Mouse (Mus musculus): ENCODE measurements around the gene Ctu2.

Gene Ctu2

DNA sequence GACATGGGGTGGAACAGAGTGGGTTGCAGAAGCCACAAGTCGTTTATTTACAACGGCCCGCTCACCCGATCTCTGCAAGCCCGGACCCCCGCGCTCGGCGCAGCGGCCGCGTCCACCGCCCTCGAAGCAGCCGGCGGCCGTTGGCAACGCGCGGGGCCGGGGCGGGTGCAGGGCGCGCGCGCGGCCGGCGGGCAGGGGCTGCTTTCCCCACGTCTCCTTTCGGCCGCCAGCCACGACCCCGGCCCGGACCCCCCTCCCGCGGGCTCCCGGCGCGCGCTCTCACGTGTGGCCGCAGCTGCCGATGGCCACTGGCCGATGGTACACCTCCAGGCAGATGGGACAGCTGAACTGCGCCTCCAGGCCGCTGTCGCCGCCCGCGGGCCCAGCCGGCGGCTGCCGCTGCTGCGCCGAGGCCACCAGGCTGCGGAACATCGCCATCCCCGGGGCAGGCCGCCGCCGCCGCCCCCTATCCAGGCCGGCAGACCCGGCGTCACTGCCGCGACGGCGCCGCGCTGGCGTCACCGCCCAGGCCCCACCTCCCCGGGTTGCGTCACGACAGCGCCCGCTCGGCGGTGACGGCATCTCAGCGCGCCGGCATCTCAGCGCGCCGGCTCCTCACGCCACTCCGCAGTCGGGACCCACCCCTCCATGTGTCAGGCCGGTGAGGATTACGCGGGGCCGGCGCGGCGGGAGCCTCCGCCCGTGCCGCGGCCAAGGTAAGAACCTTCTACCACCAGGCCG, at the start of gene Ctu2, which contains the start of gene Rnf166:
Gene Ctu2, plus strand, starts transcription at position 564 of the 741 bp plus-strand sequence.
Gene Rnf166, minus strand, starts transcription at position 485 of the 741 bp plus-strand sequence.
- peak; percentile 90 for DNase-seq (ENCODE audit: low spot score)

DNA sequence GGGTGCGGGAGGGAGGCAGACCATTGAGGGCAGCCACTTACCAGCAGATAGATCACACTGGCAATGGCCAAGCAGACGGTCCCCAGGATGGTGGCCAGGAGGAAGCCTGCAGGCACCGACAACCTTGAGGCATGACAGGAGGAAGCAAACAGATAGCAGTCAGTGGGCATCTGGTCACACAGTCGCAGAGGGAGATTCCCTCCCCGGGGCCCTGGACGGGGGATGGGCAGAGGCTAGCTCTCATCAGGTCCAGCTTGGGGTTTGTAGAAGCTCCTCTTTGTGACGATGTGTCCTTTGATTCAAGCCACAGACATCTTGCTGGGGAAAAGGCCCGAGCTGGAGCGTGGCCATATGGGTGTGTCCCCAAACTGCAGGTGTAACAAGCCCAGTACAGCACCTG, 49.8 kb upstream of the Ctu2 start:
- no peak for DNase-seq (ENCODE audit: low spot score)

DNA sequence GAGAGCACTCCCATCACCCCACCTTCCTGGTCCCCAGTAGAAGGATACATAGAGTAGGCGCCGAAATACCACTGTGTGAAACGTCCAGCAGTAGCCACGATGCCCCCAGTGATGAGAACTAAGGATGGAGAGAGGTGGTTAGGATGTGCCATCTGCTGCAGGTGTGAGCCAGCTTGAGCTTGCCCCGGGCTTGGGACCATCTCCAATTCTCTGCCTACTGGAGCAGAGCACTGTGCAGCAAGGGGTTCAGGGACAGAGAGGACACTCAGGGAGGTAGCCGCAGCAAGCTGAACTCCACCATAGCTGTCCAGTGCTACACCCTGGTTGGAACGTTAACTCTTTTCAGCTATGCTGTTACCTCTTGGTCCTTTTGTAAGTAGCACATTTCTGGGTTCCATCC, 48.3 kb upstream of the Ctu2 start:
- DNase-seq (ENCODE audit: low spot score), result no peak

DNA sequence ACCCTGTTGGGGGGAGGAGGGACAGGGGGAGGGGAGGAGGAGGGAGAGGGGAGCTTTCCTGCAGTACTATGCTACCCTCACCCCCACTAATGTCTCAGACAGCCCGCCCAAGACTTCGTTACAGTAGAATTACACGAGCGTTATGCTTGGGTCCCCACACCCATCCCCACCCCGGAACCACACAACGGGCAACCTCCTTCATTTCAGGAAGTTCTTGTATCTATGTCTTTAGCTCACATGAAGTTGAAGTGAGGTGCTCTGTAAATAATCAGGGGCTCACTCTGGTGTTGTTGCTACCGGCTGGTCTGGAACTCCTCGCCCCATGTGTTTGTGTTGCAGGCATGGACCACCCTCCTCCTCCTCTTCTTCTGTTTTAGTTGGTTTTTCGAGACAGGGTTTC, 47.8 kb upstream of the Ctu2 start:
- DNase-seq (ENCODE audit: low spot score), result peak; percentile 26

DNA sequence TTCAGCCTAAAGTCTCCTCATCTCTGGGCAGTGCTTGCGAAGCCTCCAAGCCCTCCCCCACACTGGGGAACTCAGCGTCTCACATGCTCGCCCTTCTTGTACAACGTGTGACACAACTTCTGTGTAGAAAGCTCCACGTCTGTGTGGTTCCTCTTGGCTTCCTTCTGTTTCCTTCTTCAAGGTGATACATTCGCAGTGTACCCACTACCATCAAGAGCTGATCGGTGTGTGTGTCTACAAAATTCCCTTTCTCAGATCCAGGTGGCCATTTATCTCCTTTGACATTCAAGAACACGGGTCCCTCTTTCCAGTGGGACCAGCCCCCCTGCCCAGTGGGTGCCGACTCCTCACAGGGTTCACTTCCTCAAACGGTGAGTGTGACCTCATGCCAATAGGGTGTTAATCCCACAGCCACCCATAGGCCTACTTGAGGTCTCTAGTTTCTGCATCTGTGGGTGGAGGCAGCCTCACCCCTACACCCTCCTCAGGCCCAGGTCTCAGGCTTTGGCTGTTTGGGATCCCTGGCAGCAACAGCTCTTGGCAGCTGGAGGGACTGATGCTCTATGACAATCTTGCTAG, 45.8 kb upstream of the Ctu2 start:
- DNase-seq (ENCODE audit: low spot score), result peak; percentile 70

DNA sequence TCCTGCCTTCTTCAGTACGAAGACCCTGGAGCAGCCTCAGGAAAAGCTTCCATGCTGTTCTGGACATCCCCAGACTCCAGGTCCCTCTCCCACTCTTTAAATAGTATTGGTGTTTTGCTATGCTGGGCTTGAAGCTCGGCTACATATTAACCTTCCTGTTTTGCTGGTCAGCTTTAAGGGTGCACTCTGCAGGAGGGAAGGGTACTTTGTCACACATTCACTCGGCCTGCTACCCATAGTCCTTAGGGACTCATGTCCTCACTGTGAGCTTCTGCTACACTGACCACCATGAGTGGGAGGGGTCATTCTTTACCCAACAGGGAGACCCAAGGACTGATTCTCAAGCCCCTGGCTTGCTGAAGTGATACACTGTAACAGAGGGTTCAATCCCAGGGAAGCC, 45.3 kb upstream of the Ctu2 start:
- DNase-seq (ENCODE audit: low spot score), result no peak

DNA sequence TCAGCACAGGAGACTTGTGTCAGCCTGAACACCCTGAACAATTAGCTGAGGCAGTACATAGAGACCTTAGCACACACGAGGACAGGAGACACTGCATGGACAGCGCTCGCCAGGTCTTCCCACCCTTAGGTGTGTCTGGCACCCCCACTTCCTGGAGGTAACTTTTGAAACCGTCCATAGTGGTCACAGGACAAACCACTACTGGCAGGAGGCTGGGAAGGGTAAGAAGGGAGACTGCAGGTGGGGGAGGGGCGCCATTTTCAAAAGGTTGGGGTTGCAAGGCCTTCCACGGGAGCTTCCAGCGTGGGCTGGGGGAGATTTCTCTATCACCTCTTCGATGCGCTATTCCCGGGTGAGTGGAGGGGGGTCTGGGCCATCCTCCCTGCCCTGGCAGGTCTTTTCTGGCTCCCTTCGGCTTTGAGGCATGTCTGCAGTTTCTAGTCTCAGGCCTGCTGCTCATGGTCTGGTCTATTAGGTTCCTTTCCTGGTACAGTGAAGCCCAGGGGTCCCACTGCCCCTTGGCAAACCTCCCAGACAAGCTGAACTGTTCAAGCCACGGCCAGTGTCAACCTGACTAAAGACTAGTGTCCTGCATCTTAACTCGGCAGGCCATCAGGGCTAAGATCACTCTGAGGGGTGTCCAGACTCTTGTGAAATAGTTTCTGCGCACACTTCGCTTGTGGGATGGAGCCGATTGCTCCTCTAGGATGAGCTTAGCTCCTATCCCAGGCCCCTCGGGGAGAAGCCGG, 44.1 kb upstream of the Ctu2 start:
- DNase-seq (ENCODE audit: low spot score), result no peak

DNA sequence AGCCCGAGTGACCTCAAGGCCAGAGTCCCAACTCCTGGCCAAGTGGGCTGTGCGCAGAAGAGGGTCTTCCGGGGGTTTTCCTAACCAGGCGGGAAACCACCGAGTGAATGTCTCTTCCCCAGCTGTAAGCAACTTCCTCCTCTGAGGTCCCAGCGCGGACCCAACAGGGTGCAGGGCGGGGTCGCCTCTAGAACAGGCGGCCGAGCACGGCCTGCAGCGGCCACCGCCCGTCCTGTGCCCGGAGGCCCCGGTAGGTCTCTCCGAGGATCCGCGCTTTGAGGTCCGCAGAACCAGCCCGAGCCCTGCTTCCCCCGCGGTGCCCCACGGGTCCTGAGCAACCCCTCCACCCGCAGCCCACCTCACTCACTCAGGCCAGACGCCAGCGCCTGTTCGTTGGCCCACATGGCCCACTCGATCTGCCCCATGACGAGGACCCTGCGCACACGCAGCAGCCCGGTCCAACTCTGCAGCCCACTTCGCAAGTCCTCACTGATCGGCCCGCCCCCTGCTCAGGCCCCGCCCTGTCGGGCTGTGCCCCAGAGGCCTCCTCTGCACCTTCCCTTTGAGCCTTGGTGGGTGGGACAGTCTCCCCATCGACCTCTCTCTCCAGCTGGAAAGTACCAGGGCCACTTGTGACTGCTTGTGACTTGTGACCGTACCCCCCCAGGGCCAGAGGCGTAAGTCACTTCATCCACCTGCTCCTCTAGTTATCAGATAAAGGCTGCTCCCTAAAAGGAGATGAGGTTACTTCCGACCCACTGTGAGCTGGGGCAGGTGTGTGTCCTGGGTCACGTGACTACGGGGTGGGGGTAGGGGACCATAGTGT, 43.3 kb upstream of the Ctu2 start, which contains the start of gene Cyba:
Gene Cyba, minus strand, starts transcription at position 488 of the 826 bp plus-strand sequence.
- DNase-seq (ENCODE audit: low spot score), result peak; percentile 89

DNA sequence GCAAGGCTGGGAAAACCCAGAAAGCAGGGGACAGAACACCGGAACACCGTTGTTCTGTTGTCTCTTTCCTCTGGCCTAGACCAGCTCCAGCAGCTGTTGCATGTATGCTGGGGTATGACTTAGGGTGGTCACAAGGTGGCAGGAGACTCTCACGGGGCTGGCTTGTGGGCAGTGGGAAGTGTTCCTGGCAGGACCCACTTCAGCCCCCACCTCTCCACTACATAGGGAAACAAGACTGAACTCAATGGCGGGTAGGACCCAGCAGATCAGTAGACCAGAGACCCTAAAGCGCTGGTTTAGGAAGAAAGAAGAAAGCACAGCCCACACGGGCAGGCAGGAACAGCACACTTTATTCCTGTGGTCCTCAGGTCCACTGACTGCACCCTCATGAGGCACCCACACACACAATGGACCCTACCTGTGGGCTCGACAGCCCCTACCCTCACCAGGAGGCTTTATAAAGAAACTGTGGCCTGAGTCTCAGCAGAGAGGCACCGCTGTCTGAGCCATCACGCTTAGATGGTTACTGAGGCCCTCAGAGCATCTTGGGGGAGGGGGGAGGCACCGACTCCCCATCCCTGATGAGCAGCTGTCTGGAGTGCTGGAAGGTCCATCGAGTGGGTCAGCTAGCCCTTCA, 42.6 kb upstream of the Ctu2 start:
- DNase-seq (ENCODE audit: low spot score), result no peak

DNA sequence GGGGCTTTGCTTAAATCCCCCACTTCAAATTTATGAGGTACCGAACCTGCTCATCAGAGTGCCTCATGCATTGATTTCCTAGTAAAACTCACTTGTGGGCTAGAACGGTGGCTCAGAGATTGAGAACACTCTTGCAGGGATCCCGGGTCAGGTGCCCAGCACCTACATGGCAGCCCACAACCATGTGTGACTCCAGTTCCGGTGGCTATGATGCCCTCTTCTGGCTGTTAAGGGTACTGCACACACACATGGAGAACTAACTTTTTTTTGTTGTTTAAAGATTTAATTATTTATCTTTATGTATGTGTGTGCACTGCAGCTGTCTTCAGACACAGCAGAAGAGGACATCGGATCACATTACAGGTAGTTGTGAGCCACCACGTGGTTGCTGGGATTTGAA, 40.6 kb upstream of the Ctu2 start:
- DNase-seq (ENCODE audit: low spot score), result no peak

DNA sequence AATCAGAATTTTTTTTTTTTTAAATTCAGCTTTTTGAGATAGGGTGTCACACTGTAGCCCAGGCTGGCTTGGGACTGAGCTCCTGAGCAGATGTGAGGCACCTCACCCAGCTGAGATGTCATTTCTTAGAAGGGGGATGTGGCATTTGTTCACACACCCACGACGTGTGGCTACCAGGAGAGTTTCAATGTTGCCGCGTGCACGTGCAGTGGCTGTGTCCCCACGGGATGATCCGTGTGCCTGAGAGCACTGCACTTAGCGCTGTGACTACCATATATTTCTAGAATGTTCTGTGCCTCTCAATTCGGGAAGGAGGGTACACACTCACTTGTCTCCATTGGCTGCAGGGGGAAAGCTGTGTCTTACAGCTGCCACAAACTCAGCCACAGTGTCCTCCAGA, 39.8 kb upstream of the Ctu2 start:
- no peak for DNase-seq (ENCODE audit: low spot score)

DNA sequence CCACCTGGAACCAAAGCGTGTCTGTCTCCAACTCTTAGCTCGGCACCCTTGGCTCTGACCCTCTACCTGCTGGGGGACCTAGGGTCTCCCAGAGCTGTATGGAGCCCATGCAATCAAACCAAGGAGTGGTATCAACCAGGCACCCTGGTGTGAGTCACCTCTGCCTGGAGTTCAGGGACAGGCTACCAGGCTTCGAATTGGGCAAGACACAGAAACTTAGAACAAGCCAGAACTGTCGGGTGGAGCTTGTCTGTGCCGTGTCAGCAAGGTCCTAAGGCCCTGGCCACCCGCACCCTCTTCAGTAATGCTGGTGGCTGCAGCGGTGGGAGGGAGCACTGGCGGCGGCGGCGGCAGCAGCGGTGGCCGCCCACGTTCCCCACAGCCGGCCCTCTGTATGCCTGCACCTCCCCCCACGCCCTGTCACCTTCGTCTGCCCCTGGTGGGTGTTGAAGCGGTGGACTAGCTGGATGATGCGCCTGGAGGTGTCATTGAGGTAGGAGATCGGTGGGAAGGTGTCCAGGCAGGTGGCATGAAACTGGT, 39.3 kb upstream of the Ctu2 start:
- DNase-seq (ENCODE audit: low spot score), result no peak

DNA sequence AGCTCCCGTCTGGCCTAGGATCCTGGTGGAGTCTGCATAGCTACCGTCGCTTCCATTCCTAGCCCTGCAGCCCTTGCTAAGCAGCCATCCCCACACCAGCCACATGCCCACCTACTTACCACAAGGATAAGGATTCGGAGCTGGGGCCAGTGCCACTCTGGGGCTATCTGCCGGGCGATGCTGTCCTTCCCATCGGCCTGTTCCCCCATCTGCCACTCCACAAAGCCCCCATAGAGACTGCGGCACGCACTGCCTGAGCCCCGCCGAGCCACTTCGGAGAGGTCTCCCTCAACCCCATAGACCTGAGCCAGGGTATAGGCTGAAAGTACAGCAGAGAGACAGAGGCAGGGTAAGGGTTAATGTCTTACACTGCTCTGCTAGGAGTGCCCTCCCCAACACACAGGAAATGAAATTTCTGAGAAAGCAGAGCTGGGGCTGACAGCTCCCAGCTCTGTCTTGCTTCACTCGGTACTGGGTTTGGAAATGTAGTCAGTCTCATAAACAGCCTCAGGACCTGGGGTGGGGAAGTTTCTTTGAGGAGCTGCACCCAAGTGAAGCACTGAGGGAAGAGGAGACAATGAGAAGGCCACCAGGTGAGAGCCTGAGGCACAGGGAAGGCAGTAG, 38.1 kb upstream of the Ctu2 start:
- no peak for DNase-seq (ENCODE audit: low spot score)

DNA sequence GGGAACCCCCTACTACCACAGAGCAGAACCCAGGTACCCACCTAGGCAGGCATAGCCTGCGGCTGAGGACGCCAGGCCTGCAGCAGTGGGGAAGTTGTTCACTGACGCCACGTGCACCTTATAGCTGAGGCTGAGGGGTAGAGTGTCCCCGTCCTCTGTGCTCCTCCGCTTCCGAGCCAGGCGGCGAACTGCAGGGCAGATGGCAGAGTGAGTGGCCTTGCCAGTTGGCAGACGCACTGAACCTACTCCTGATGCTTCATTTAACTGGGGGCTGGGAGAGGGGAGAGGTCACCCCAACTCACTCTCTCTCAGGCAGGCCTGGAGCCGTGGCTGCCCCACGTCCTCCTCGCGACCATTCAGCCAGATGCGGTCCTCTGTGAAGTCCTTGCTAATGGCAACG, 36.6 kb upstream of the Ctu2 start:
- no peak for DNase-seq (ENCODE audit: low spot score)

DNA sequence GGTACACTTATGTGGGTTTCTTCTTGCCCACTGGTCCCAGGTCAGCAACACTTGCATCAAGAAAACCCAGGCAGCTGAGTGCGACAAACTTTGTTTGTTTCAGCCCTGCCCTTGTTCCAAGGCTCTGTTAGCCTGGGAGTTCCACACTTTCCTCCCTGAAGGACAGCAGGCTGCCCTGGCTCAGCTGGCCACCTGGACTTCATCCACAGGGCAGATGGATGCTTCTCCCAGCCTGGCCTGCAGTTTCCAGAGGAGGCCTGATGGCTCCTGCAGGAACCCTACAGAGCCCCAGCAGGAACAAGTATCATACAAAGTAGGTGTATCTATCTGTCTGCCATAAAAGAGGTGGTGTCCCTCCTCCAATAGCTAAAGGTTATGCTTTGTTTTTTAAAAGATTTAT, 34.6 kb upstream of the Ctu2 start:
- no peak for DNase-seq (ENCODE audit: low spot score)

DNA sequence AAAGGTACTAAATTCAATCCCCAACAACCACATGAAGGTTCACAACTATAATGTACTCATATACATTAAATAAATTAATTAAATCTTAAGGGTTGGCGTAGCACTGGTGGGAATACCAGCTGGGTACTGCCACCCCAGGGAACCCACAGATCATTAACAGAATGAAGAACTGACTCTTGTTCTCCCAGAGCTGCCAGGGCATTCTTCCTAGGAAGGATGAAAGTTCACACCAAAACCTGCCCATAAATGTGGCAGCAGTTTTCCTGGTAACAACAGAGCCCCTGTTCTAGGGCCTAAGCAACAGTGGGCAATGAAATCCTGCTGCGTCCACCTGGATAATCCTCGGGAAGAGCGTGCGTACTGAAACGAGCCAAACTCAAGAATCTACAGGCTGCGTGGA, 33.6 kb upstream of the Ctu2 start:
- DNase-seq (ENCODE audit: low spot score), result no peak

DNA sequence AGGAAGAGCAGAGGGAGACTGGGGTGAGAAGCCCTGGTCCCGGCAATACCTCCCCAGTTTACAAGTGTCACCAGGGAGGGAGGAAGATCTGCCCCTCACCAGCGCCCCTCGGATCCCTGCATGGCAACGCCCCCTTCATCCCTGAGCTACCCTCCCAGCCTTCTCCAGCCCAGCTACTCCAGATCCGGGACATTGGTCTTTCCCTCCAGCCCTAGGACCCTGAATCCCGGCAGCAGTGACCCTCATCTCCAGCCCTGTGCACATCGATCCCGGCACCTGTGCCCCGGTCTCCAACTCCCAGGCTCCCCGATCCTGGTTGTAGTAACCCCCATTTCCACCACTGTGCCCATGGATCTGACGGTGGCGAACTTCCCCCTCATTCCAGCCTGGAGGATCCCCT, 33.2 kb upstream of the Ctu2 start:
- DNase-seq (ENCODE audit: low spot score), result no peak

DNA sequence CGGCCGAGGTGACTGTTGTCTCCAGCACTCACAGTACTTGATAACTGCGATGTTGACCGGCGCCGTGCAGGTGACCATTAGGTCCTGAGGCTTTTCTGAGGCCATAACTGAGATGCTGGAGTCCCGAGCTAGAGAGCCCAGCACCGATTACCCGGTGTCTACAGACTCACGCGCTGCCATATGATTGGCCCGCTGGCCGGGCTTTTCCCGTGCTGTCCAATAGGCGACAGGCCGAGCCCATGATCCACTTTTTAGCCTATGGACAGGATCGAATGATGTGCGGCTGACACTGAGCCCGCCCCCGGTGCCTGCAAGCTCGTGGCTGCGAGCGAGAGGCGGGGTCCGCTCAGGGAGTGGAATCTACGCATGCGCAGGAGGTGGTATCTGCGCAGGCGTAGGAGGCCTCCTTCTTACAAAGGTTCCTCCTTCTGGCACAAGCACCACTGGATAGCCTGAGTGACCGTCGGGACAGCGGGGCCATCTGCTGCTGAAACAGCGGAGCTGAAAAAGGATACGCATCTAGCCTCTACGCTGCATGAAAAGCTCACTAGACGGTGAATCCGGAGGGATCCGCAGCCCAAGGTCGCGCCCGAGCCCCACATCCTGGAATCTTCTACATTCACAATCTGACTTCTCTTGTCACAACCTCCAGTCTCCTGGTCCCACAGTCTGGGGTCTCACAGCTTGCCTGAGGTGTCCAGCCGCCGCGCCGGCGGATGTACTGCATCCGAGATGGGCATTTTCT, 32.5 kb upstream of the Ctu2 start, which contains the start of gene Mvd:
Gene Mvd, minus strand, starts transcription at position 161 of the 745 bp plus-strand sequence.
- DNase-seq (ENCODE audit: low spot score), result peak; percentile 100

DNA sequence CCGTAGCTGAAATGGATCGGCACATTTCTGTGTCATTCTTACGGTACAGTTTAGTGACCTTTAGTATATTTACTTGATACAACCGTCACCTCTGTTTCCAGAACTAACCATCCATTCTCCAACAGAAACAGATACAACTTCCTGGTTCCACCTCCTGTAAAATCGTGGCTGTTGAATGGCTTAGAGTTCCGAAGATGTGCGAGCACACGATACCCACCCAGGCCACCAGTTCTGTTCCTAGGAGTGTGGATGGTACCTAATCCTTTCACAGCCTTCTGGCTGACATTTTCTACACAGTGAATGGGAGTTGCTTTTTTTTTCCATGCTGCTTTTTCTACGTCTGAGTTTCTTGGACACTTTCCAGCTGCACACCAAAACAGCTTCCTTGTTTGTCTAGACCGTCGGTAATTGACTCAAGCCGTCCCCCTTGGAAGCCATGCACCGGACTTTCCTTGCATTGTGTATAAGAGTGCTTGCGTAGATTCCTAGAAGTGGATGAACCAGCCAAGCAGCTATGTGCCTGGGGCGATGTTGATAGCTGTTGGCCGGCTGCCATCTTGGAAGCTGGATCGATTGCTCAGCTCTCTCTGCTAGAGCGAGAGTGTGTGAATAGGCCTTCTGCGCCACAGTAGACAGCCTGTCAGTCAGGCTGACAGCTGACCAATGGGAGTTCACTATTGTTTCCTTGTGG, 31.7 kb upstream of the Ctu2 start:
- DNase-seq (ENCODE audit: low spot score), result peak; percentile 94

DNA sequence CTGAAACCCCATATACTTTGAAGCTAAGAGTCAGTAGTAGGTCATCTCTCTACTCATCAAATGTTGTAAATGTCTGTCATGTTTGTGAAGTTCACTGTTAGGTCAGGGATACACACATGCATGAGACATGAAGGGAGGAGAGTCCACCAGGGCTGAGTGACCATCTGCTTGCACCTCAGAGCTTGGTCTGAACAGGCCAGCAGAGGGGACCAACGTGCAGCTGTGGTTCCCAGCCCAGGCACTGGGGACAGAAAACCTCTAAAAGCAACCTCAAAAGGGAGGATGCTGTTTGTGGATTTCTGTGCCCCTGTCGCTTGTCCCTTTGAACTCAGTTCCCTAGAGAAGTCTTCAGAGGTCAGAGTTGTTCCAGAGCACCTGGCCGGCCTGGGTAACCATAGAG, 30.7 kb upstream of the Ctu2 start:
- DNase-seq (ENCODE audit: low spot score), result no peak
